Mouse (Mus musculus) C2C12 (cell line): ENCODE results near the gene Glycam1.

Source experiments
- CEBPB ChIP-seq: IDR thresholded peaks from one replicate; pipeline ENCODE4 v1.6.1; 2011; ENCODE audit warnings: low read depth, mild to moderate bottlenecking, control low read depth, moderate library complexity
- CTCF ChIP-seq: IDR thresholded peaks from one replicate; pipeline ENCODE4 v1.5.1; 2011; ENCODE audit not compliant: control insufficient read depth, insufficient read depth, insufficient read length
- FOSL1 ChIP-seq: IDR thresholded peaks from one replicate; pipeline ENCODE4 v1.8.0; 2011; ENCODE audit warnings: mild to moderate bottlenecking, low read length; ENCODE audit not compliant: poor library complexity, insufficient read depth, severe bottlenecking
- MAX ChIP-seq: IDR thresholded peaks from one replicate; pipeline ENCODE4 v1.6.1; 2011; ENCODE audit warnings: mild to moderate bottlenecking, control low read depth
- MYOD1 ChIP-seq: IDR thresholded peaks from one replicate; pipeline ENCODE4 v1.6.1; 2011; ENCODE audit warnings: low read depth; ENCODE audit not compliant: control insufficient read depth, insufficient read length
- MYOG ChIP-seq: IDR thresholded peaks from one replicate; pipeline ENCODE4 v1.6.1; 2011; ENCODE audit not compliant: control insufficient read depth, insufficient read length; ENCODE audit errors: extremely low read depth
- USF1 ChIP-seq: IDR thresholded peaks from one replicate; pipeline ENCODE4 v1.6.1; 2011; ENCODE audit warnings: low read depth, mild to moderate bottlenecking, control low read depth, moderate library complexity

- TF ChIP-seq CTCF = no peak
- TF ChIP-seq USF1 = no peak
- TF ChIP-seq CEBPB = no peak
- TF ChIP-seq MAX = no peak
- TF ChIP-seq FOSL1 = no peak
- no peak for TF ChIP-seq MYOG
- no peak for TF ChIP-seq MYOD1
Observed at GRCm38 (mm10) chr15:103542526-103542925, 22.4 kb downstream of the Glycam1 start.
